Mouse (Mus musculus): ENCODE measurements around the gene S100a7a. TPM values are rescaled to one million over a fixed set of nuclear protein-coding genes. Genes with fewer than 3 reads are reported as not detected.

Gene S100a7a
- polyA plus RNA-seq, 1 experiment from 2014 or later: 9.6 TPM

DNA sequence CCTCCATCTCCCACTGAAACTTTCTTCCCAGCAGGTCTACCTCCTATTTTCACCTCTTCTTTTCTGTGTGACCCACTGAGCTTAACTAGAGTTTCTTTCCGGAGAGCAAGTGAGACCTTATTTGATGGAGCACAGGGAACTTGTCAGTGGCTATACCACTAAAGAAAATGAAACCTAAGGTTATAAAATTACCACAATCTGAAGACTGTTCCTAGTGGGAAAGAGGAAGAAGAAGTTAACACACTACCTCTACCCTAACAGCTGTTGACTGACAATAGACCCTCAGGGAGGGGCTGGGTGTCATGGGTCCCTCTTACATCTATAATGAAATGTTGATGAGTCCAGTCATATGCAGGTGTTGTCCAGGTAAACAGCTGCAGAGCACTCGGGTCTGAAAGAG lies 21.8 kb upstream of the S100a7a start:
- Histone ChIP-seq H3K4me3 (no peak overlapping the region), H3K27ac (no peak overlapping the region), H3K4me2 (no peak overlapping the region), H3K4me1 (no peaks in the 10 kb centered on the region), H3K27me3 (no peaks in the 10 kb centered on the region), H3K9me3 (no peaks in the 10 kb centered on the region), H3K9ac (no peak overlapping the region), H3K36me3 (no peaks in the 10 kb centered on the region)
- no peak for ATAC-seq (ENCODE audit: insufficient number of reproducible peaks, low FRiP score, low TSS enrichment, low read depth)
- WGBS: 67% methylated on average over 2 of the region's 2 CpGs

DNA sequence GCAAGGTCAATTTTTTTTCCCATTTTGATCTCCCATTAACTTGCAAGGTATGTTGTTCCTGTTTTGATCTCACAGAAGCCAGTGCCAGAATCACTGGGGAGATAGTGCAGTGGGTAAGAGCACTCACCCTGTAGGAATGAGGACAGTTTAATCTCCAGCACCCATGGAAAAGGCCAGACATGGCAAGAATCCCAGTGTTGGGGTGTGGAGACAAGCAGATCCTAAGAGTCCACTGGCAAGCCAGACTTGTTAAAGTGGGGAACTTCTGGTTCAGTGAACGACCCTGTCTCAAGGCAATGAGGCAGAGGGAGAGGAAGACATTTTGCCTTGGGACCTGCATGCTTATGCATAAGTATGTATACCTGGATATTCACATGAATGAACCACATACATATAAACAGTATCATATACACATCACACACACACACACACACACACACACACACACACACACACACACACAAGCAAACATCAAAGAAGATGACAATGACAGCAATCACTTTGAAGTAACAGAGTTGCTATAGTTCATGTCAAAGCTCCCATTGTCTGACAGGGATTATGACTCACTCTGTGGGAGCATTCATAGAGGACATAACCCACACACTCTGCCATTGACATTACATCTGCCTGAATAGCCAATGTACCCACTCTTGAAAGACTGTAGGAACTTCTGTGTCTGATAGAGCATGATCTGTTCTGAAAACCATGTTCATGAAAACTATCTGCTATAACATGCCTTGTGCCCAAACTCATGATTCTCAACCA lies 15.1 kb upstream of the S100a7a start:
- Histone ChIP-seq H3K36me3 (no peaks in the 10 kb centered on the region), H3K27ac (no peak overlapping the region), H3K27me3 (no peaks in the 10 kb centered on the region), H3K4me2 (no peak overlapping the region), H3K9me3 (no peaks in the 10 kb centered on the region), H3K4me3 (no peak overlapping the region), H3K9ac (no peak overlapping the region), H3K4me1 (no peaks in the 10 kb centered on the region)
- WGBS: 83% methylated on average over 1 of the region's 1 CpGs
- no peak for ATAC-seq (ENCODE audit: insufficient number of reproducible peaks, low FRiP score, low TSS enrichment, low read depth)

- no peaks in the 10 kb centered on the region for H3K9me3 ChIP-seq
- H3K4me3 ChIP-seq: no peak overlapping the region
- H3K4me1 ChIP-seq: no peaks in the 10 kb centered on the region
- no peak for ATAC-seq (ENCODE audit: insufficient number of reproducible peaks, low FRiP score, low TSS enrichment, low read depth)
- H3K27me3 ChIP-seq: no peaks in the 10 kb centered on the region
- H3K27ac ChIP-seq: no peak overlapping the region
- WGBS: 52% methylated on average over 7 of the region's 7 CpGs
- no peak overlapping the region for H3K9ac ChIP-seq
- H3K4me2 ChIP-seq: no peak overlapping the region
- no peaks in the 10 kb centered on the region for H3K36me3 ChIP-seq
Observed at GRCm38 (mm10) chr3:90639511-90640154, 14.2 kb upstream of the S100a7a start.

DNA sequence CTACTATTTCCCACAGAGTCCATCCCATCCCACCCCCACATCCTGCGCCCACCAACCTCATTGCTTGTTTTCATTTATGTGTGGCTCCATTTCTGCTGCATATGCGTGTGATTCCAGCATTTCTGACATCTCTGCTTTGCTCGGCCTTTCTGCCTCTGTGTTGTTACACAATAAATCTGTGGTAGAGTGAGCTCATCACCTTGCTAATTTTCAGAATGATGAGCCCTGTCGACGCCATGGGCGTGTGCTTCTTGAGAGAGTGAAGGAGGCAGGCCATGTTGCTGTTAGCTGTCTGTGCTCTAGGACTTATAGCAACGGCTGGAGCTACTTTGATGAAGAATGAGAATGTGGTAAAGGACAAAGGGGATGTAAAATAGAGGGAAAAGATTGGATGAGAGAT lies 12.8 kb upstream of the S100a7a start:
- no peak for ATAC-seq (ENCODE audit: insufficient number of reproducible peaks, low FRiP score, low TSS enrichment, low read depth)
- H3K27me3 ChIP-seq: no peaks in the 10 kb centered on the region

GRCm38 (mm10) chr3:90644220-90644619 lies 9.6 kb upstream of the S100a7a start:
- no peak overlapping the region for H3K4me3 ChIP-seq
- no peaks in the 10 kb centered on the region for H3K36me3 ChIP-seq
- WGBS: 49% methylated on average over 3 of the region's 3 CpGs
- H3K27me3 ChIP-seq: no peaks in the 10 kb centered on the region
- no peaks in the 10 kb centered on the region for H3K9me3 ChIP-seq
- H3K4me2 ChIP-seq: no peak overlapping the region
- no peaks in the 10 kb centered on the region for H3K4me1 ChIP-seq
- ATAC-seq (ENCODE audit: insufficient number of reproducible peaks, low FRiP score, low TSS enrichment, low read depth): no peak
- H3K9ac ChIP-seq: no peak overlapping the region
- no peak overlapping the region for H3K27ac ChIP-seq

More for the DNA sequence above, 12.8 kb upstream of the S100a7a start:
- no peaks in the 10 kb centered on the region for H3K9me3 ChIP-seq
- H3K36me3 ChIP-seq: no peaks in the 10 kb centered on the region
- H3K9ac ChIP-seq: no peak overlapping the region
- H3K4me3 ChIP-seq: no peak overlapping the region
- no peak overlapping the region for H3K4me2 ChIP-seq
- H3K27ac ChIP-seq: no peak overlapping the region
- WGBS: 78% methylated on average over 7 of the region's 7 CpGs
- H3K4me1 ChIP-seq: no peaks in the 10 kb centered on the region

DNA sequence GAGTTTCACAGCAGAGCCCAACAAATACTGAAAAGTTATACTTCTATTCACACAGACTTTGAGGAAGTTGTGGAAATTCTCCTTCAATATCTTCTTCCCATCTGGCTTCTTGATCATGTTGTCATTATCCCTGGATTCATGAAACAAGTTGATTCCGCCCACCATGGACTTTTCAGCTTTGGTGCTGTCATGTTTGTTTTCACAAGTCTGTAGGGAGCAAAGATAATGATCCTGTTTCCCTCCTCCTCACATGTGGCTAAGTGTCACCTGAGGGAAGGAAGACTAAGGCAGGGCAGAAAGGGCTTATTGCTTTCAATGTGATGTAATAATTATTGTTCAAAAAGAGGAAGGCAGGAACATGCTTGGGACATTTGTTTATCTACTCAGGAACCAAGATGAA lies 6.5 kb upstream of the S100a7a start:
- no peak for ATAC-seq (ENCODE audit: insufficient number of reproducible peaks, low FRiP score, low TSS enrichment, low read depth)

GRCm38 (mm10) chr3:90648981-90649380 lies 4.8 kb upstream of the S100a7a start:
- no peaks in the 10 kb centered on the region for H3K36me3 ChIP-seq
- no peak overlapping the region for H3K4me3 ChIP-seq
- no peak overlapping the region for H3K4me2 ChIP-seq
- no peaks in the 10 kb centered on the region for H3K4me1 ChIP-seq
- H3K27me3 ChIP-seq: no peaks in the 10 kb centered on the region
- no peak for ATAC-seq (ENCODE audit: insufficient number of reproducible peaks, low FRiP score, low TSS enrichment, low read depth)
- no peak overlapping the region for H3K9ac ChIP-seq
- H3K9me3 ChIP-seq: no peaks in the 10 kb centered on the region
- H3K27ac ChIP-seq: no peak overlapping the region

More for the DNA sequence above, 6.5 kb upstream of the S100a7a start:
- H3K27me3 ChIP-seq: no peaks in the 10 kb centered on the region
- H3K9ac ChIP-seq: no peak overlapping the region
- H3K27ac ChIP-seq: no peak overlapping the region
- H3K4me1 ChIP-seq: no peaks in the 10 kb centered on the region
- H3K4me2 ChIP-seq: no peak overlapping the region
- H3K9me3 ChIP-seq: no peaks in the 10 kb centered on the region
- no peak overlapping the region for H3K4me3 ChIP-seq
- no peaks in the 10 kb centered on the region for H3K36me3 ChIP-seq
- 88% methylated on average over 1 of the region's 1 CpGs for WGBS

DNA sequence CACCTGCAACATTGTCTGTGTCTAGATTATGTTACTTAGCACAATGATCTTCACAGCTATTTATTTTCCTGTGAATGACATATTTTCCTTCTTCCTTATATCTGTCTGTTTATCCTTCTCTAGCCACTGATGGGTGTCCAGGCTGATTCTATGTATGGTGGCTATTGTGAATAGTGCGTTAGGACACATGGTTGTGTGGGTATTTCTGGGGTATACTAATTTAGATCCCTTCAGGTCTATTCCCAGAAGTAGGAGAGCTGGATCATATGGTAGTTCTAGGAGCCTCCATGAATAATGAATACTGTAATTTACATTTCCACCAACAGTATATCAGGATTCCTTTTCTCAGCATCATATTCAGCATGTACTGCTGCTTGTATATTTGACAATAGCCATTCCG lies 4.0 kb upstream of the S100a7a start:
- Histone ChIP-seq H3K4me1 (no peaks in the 10 kb centered on the region), H3K9ac (no peak overlapping the region), H3K9me3 (no peaks in the 10 kb centered on the region), H3K27me3 (no peaks in the 10 kb centered on the region), H3K4me2 (no peak overlapping the region), H3K36me3 (no peaks in the 10 kb centered on the region), H3K4me3 (no peak overlapping the region), H3K27ac (no peak overlapping the region)
- ATAC-seq (ENCODE audit: insufficient number of reproducible peaks, low FRiP score, low TSS enrichment, low read depth): no peak
- 90% methylated on average over 2 of the region's 2 CpGs for WGBS

- Histone ChIP-seq H3K27me3 (0 out of 2 replicates have a peak, but pooled peaks cover 3% of the 10 kb centered on the region), H3K4me1 (no peaks in the 10 kb centered on the region), H3K9me3 (no peaks in the 10 kb centered on the region), H3K4me3 (no peak overlapping the region), H3K36me3 (no peaks in the 10 kb centered on the region), H3K9ac (no peak overlapping the region), H3K4me2 (no peak overlapping the region), H3K27ac (no peak overlapping the region)
- ATAC-seq (ENCODE audit: insufficient number of reproducible peaks, low FRiP score, low TSS enrichment, low read depth): no peak
- WGBS: 34% methylated on average over 5 of the region's 5 CpGs
Observed at GRCm38 (mm10) chr3:90652878-90653508, 824 bp upstream of the S100a7a start.

DNA sequence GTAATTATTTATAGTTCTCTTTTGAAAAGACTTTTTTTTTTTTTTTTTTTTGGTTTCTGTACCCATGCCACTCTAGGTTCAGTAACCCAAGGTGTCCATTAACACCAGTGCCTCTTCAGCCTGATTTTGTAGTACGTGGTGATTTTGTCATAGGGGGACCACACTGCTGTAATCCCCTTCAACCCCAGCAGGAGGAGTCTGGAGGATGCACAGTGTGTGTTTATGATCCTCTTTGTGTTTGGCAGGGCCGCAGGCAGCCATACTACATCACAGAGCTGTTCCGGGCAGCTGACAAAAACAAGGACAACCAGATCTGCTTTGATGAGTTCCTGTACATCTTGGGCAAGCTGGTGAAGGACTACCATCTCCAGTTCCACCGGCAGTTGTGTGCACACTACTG lies 3.6 kb downstream of the S100a7a start:
- no peak overlapping the region for H3K4me2 ChIP-seq
- H3K36me3 ChIP-seq: no peaks in the 10 kb centered on the region
- 72% methylated on average over 4 of the region's 4 CpGs for WGBS
- H3K9me3 ChIP-seq: no peaks in the 10 kb centered on the region
- no peak overlapping the region for H3K27ac ChIP-seq
- H3K4me1 ChIP-seq: no peaks in the 10 kb centered on the region
- H3K27me3 ChIP-seq: 0 out of 2 replicates have a peak, but pooled peaks cover 3% of the 10 kb centered on the region
- no peak overlapping the region for H3K9ac ChIP-seq
- no peak overlapping the region for H3K4me3 ChIP-seq
- ATAC-seq (ENCODE audit: insufficient number of reproducible peaks, low FRiP score, low TSS enrichment, low read depth): no peak

- H3K4me1 ChIP-seq: no peaks in the 10 kb centered on the region
- H3K9me3 ChIP-seq: no peaks in the 10 kb centered on the region
- no peak overlapping the region for H3K27ac ChIP-seq
- no peak overlapping the region for H3K4me3 ChIP-seq
- 0 out of 2 replicates have a peak, but pooled peaks cover 3% of the 10 kb centered on the region for H3K27me3 ChIP-seq
- H3K4me2 ChIP-seq: no peak overlapping the region
- no peak overlapping the region for H3K9ac ChIP-seq
- no peak for ATAC-seq (ENCODE audit: insufficient number of reproducible peaks, low FRiP score, low TSS enrichment, low read depth)
- no peaks in the 10 kb centered on the region for H3K36me3 ChIP-seq
Observed at GRCm38 (mm10) chr3:90659364-90660044, 5.7 kb downstream of the S100a7a start.

DNA sequence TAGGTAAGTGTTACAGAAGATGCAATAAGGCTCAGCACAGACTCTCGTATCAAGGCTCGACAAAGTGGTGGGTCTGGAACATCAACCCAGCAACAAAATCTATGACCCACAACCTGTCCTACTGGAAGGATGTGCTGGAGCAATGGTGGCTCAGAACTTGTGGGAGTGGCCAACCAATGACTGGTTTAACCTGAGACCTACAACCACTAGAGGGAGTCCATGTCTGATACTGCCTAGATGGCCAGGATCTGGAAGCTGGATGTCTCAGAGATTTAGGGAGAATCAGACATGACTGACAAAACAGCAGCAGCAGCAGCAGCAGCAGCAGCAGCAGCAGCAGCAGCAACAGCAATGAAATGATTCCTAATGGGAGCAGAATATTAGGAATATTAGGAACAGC lies 10.4 kb downstream of the S100a7a start:
- Histone ChIP-seq H3K27me3 (no peaks in the 10 kb centered on the region), H3K9me3 (no peaks in the 10 kb centered on the region), H3K4me1 (no peaks in the 10 kb centered on the region), H3K4me2 (no peak overlapping the region), H3K36me3 (no peaks in the 10 kb centered on the region), H3K4me3 (no peak overlapping the region), H3K9ac (no peak overlapping the region), H3K27ac (no peak overlapping the region)
- 81% methylated on average over 2 of the region's 2 CpGs for WGBS
- no peak for ATAC-seq (ENCODE audit: insufficient number of reproducible peaks, low FRiP score, low TSS enrichment, low read depth)

Measured in limb, embryonic 15.5 days (tissue).